Mouse (Mus musculus) heart, adult 18-20 months (tissue): Measurements from ENCODE around the gene Gnai2. TPM values are rescaled to one million over a fixed set of nuclear protein-coding genes. Genes with fewer than 3 reads are reported as not detected.

ENCODE experiments used
- DNase-seq, 2 experiments: peaks; one replicate each; pipeline ENCODE4 v3.0.0; 2021 to 2022; ENCODE audit warnings: mixed read lengths in 1 of 2
- total RNA-seq, 2 experiments: library from RNA; stranded (reverse); gene quantifications; 2 replicates each; pipeline ENCODE4 v1.2.3; 2021

The Gnai2 gene
- total RNA-seq, 2 experiments from 2014 or later = 241 to 253 TPM

GRCm38 (mm10) chr9:107611456-107612190 lies 23.5 kb downstream of the Gnai2 start:
- peak; percentile 58 to 66 for DNase-seq

GRCm38 (mm10) chr9:107609433-107609830 lies 25.7 kb downstream of the Gnai2 start:
- no peak for DNase-seq

GRCm38 (mm10) chr9:107608741-107609432 lies 26.3 kb downstream of the Gnai2 start, which contains the start of gene Sema3b:
Gene Sema3b (minus strand): TSS chr9:107609229.
- DNase-seq = peak in 1 of 2 experiments; percentile 50

GRCm38 (mm10) chr9:107607653-107608245 lies 27.4 kb downstream of the Gnai2 start:
- no peak for DNase-seq

- DNase-seq = no peak
These were observed 28.1 kb downstream of the Gnai2 start for GRCm38 (mm10) chr9:107607036-107607435.

GRCm38 (mm10) chr9:107606591-107606990 lies 28.6 kb downstream of the Gnai2 start:
- DNase-seq = no peak

- no peak for DNase-seq
These were observed 30.0 kb downstream of the Gnai2 start for GRCm38 (mm10) chr9:107605041-107605661.

GRCm38 (mm10) chr9:107603251-107603650 lies 31.9 kb downstream of the Gnai2 start:
- no peak for DNase-seq

- DNase-seq = peak; percentile 91 to 98
These were observed 33.0 kb downstream of the Gnai2 start for GRCm38 (mm10) chr9:107602068-107602648.

GRCm38 (mm10) chr9:107601275-107601674 lies 33.9 kb downstream of the Gnai2 start:
- DNase-seq = no peak

- no peak for DNase-seq
These were observed 34.4 kb downstream of the Gnai2 start for GRCm38 (mm10) chr9:107600745-107601144.

- no peak for DNase-seq
These were observed 35.3 kb downstream of the Gnai2 start for GRCm38 (mm10) chr9:107599842-107600241.

GRCm38 (mm10) chr9:107599433-107599832 lies 35.7 kb downstream of the Gnai2 start:
- DNase-seq = no peak

- no peak for DNase-seq
These were observed 36.8 kb downstream of the Gnai2 start for GRCm38 (mm10) chr9:107598385-107598784.

GRCm38 (mm10) chr9:107596619-107597569 lies 38.3 kb downstream of the Gnai2 start:
- peak; percentile 84 to 86 for DNase-seq

GRCm38 (mm10) chr9:107594281-107595062 lies 40.7 kb downstream of the Gnai2 start:
- no peak for DNase-seq

GRCm38 (mm10) chr9:107593101-107593976 lies 41.8 kb downstream of the Gnai2 start:
- DNase-seq = peak in 1 of 2 experiments; percentile 84

- DNase-seq = no peak
These were observed 44.5 kb downstream of the Gnai2 start for GRCm38 (mm10) chr9:107590773-107591060.

- peak; percentile 67 to 73 for DNase-seq
These were observed 45.0 kb downstream of the Gnai2 start for GRCm38 (mm10) chr9:107590058-107590772.
